Mouse (Mus musculus) G1E (cell line): ENCODE results near the gene Abcg5.

Experiments used
- CTCF ChIP-seq: IDR thresholded peaks from 2 replicates; pipeline ENCODE4 v1.5.1; 2012; ENCODE audit warnings: low read depth, low read length, inconsistent platforms, mixed read lengths
- GATA1 ChIP-seq: IDR thresholded peaks from 2 replicates; pipeline ENCODE4 v1.6.1; 2012; ENCODE audit warnings: borderline replicate concordance, low read length, inconsistent platforms, mixed read lengths
- GATA2 ChIP-seq: IDR thresholded peaks from 2 replicates; pipeline ENCODE4 v1.6.1; 2012; ENCODE audit warnings: low read depth, low read length, inconsistent platforms, borderline replicate concordance
- POLR2AphosphoS5 ChIP-seq: IDR thresholded peaks from 2 replicates; pipeline ENCODE4 v1.6.1; 2012; ENCODE audit warnings: low read depth, low read length, inconsistent platforms; ENCODE audit not compliant: insufficient replicate concordance
- TAL1 ChIP-seq: conservative IDR thresholded peaks from 2 replicates; pipeline ENCODE4 v1.6.1; 2012; ENCODE audit warnings: low read depth, low read length, inconsistent platforms, mixed read lengths

GRCm38 (mm10) chr17:84658951-84659350 lies 23.9 kb downstream of the Abcg5 start:
- TF ChIP-seq CTCF: no peak
- TF ChIP-seq POLR2AphosphoS5: no peak
- no peak for TF ChIP-seq GATA1
- TF ChIP-seq TAL1: no peak
- TF ChIP-seq GATA2: no peak
